Mouse (Mus musculus) lung, embryonic 14.5 days (tissue): Measurements from ENCODE around the gene Camta1. TPM values are rescaled to one million over a fixed set of nuclear protein-coding genes. Genes with fewer than 3 reads are reported as not detected.

Experiments used
- ATAC-seq: fragments of 200-750 bp; cut with Nextera tagmentation; 2 replicates; pipeline ENCODE4 v1.8.0; 2017; ENCODE audit warnings: mild to moderate bottlenecking, moderate TSS enrichment, moderate library complexity; ENCODE audit not compliant: insufficient read depth
- DNase-seq: peaks from one replicate; pipeline ENCODE4 v3.0.0-alpha.2; 2015
- H3K27ac ChIP-seq: fragments of 300-500 bp; sonication (generic); 2 replicates; pipeline ENCODE4 v1.5.1; 2014; ENCODE audit warnings: low read depth, mild to moderate bottlenecking, moderate library complexity
- H3K27me3 ChIP-seq: fragments of 300-500 bp; sonication (generic); 2 replicates; pipeline ENCODE4 v1.6.1; 2014; ENCODE audit warnings: low read length, control low read depth; ENCODE audit not compliant: insufficient read depth
- H3K36me3 ChIP-seq: fragments of 300-500 bp; sonication (generic); 2 replicates; pipeline ENCODE4 v1.6.1; 2014; ENCODE audit warnings: control low read depth; ENCODE audit not compliant: insufficient read depth
- H3K4me1 ChIP-seq: fragments of 300-500 bp; sonication (generic); 2 replicates; pipeline ENCODE4 v1.6.1; 2014; ENCODE audit warnings: antibody characterized with exemption, control low read depth; ENCODE audit not compliant: insufficient read depth
- H3K4me2 ChIP-seq: fragments of 300-500 bp; sonication (generic); 2 replicates; pipeline ENCODE4 v1.6.1; 2014; ENCODE audit warnings: mild to moderate bottlenecking
- H3K4me3 ChIP-seq: fragments of 300-500 bp; sonication (generic); 2 replicates; pipeline ENCODE4 v1.5.1; 2014; ENCODE audit warnings: low read depth, low read length
- H3K9ac ChIP-seq: fragments of 300-500 bp; sonication (generic); 2 replicates; pipeline ENCODE4 v1.6.1; 2014
- H3K9me3 ChIP-seq: fragments of 300-500 bp; sonication (generic); 2 replicates; pipeline ENCODE4 v1.6.1; 2016; ENCODE audit warnings: low read depth, low read length, control low read depth
- CTCF ChIP-seq: IDR thresholded peaks from 2 replicates; pipeline ENCODE4 v1.5.1; 2016; ENCODE audit warnings: antibody characterized with exemption, low read depth
- WGBS: fragments of 180-500 bp; shearing (Covaris S2); extraction: QIAGEN DNeasy Blood & Tissue Kit; methylation state at CpG from one replicate; pipeline ENCODE4 v1.1.7; 2014; 5-methylcytosine and 5-hydroxymethylcytosine counted together
- polyA plus RNA-seq: library from polyadenylated mRNA; unstranded; fragments of >200 nt; fragmentation: Nextera tagmentation; extraction: Ambion mirVana; gene quantifications from 2 replicates; pipeline ENCODE4 v1.2.1, GENCODE M21; 2014

Gene Camta1
- polyA plus RNA-seq, 1 experiment from 2014 or later = 87.5 TPM

DNA sequence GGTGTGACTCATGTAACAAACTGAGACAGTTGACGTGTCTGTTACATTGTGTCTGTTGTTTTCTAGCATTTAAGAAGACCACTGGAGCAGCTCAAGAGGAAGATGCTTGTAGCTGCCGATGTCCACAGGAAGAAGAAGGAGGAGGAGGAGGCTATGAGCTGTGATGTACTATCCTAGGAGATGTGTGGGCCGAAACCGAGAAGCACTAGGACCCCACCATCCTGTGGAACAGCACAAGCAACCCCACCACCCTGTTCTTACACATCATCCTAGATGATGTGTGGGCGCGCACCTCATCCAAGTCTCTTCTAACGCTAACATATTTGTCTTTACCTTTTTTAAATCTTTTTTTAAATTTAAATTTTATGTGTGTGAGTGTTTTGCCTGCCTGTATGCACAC lies 917.0 kb downstream of the Camta1 start:
- 88% methylated on average over 7 of the region's 7 CpGs for WGBS
- H3K9ac ChIP-seq = no peak overlapping the region

DNA sequence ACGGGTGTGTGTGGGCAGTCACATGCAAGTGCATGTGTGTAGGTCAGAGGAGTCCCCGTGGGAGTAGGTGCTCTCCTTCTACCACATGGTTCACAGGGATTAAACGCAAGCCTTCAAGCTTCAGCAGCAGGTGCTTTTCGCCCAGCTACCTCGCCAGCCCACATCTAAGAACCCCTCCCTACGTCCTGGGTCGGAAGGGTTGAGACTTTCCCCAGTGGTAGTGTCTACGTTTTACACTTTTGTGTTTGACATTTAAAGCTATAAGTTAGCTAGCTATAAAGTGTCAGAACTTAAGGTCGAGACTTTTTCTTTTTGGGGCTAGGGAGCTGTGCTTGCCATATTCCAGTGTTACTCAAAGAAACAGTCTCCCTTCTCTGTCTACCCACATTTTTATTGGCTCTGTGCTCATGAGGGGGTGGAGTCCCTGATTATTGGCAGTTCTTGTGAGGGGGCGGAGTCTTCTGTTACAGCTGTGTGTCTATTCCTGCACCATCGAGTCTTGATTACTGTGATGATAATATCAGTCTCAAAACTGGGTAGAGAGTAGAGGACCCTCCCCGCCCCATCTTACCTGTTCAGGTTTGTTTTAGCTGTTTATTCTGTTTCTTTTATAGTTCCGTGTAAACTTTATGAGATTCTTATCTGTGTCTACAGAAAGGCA lies 921.6 kb downstream of the Camta1 start:
- no peaks in the 10 kb centered on the region for H3K9me3 ChIP-seq
- H3K27ac ChIP-seq = no peak overlapping the region
- ATAC-seq = no peak
- H3K4me3 ChIP-seq = no peak overlapping the region
- H3K27me3 ChIP-seq = no peaks in the 10 kb centered on the region
- no peak for DNase-seq
- 57% methylated on average over 13 of the region's 13 CpGs for WGBS
- H3K4me1 ChIP-seq = no peaks in the 10 kb centered on the region
- no peak for TF ChIP-seq CTCF
- no peaks in the 10 kb centered on the region for H3K36me3 ChIP-seq
- H3K4me2 ChIP-seq = no peak overlapping the region
- H3K9ac ChIP-seq = no peak overlapping the region

More for the DNA sequence above, 917.0 kb downstream of the Camta1 start:
- ATAC-seq (no peak), DNase-seq (no peak)
- no peak overlapping the region for H3K4me2 ChIP-seq
- TF ChIP-seq CTCF = no peak
- no peak overlapping the region for H3K27ac ChIP-seq
- H3K4me3 ChIP-seq = no peak overlapping the region
- no peaks in the 10 kb centered on the region for H3K36me3 ChIP-seq
- no peaks in the 10 kb centered on the region for H3K9me3 ChIP-seq
- no peaks in the 10 kb centered on the region for H3K27me3 ChIP-seq
- no peaks in the 10 kb centered on the region for H3K4me1 ChIP-seq

DNA sequence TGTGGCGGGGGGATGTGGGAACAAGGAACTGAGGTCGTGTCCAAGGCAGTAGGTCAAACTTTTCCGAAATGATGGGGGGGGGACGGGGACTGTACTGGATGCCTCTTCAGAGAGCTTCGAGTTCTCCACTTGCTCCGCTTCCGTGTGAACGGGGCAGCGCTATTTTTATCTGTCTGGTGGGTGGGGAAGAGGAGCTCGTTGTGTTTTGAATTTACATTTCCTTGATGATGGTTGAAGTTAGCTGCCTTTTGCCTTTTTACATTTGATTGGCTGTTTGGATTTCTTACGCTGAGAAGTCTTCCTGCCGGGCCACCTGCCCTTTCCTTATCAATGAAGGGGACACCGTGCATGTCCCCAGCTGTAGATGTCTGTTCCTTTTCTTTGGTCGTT lies 923.6 kb downstream of the Camta1 start:
- WGBS = 26% methylated on average over 14 of the region's 14 CpGs

DNA sequence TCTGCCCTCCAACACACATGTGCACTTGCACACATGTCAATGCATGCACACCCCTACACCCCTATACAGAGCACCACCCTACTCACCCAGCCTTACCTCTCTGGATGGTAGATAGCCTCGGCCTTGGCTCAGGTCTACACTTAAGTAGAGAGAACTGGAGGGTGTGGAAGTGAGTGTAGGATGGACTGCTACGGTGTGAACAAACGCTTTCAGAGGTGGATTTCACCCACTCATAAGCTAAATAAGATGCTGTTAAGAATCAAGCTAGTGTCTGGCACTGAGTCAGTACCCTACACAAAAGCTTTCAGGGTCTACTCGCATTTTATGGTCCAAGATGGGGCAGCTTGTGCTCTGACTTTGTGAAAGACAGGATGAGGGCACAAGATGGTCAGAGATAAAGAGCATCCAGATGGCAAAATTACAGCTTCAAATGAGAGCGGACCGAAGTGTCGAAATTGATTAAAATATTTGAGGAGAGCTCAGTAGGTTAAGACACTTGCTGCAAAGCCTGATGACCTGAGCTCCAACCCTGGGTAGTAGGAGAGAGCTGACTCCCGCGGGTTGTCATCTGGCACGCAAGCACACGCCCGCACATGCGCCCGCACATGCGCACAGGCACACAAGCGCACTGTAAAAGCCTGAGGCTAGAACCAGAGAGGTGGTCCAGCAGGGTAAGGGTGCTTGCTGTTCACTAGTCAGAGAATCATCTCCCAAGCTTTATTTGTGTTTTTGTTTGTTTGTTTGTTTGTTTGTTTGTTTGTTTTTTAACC lies 924.2 kb downstream of the Camta1 start:
- DNase-seq (no peak), ATAC-seq (no peak)
- Histone ChIP-seq H3K27me3 (no peaks in the 10 kb centered on the region), H3K9ac (no peak overlapping the region), H3K36me3 (no peaks in the 10 kb centered on the region), H3K4me2 (peak overlapping the region; percentile 27; the same call in 1 of the 2 replicates), H3K4me3 (no peak overlapping the region), H3K9me3 (no peaks in the 10 kb centered on the region), H3K27ac (no peak overlapping the region), H3K4me1 (no peaks in the 10 kb centered on the region)
- no peak for TF ChIP-seq CTCF
- 80% methylated on average over 16 of the region's 16 CpGs for WGBS

More for the DNA sequence above, 923.6 kb downstream of the Camta1 start:
- Histone ChIP-seq H3K9ac (no peak overlapping the region), H3K4me2 (peak overlapping the region; percentile 27; the same call in 1 of the 2 replicates), H3K4me1 (no peaks in the 10 kb centered on the region), H3K27ac (no peak overlapping the region), H3K9me3 (no peaks in the 10 kb centered on the region), H3K27me3 (no peaks in the 10 kb centered on the region), H3K4me3 (no peak overlapping the region), H3K36me3 (no peaks in the 10 kb centered on the region)
- no peak for TF ChIP-seq CTCF
- no peak for DNase-seq
- no peak for ATAC-seq

DNA sequence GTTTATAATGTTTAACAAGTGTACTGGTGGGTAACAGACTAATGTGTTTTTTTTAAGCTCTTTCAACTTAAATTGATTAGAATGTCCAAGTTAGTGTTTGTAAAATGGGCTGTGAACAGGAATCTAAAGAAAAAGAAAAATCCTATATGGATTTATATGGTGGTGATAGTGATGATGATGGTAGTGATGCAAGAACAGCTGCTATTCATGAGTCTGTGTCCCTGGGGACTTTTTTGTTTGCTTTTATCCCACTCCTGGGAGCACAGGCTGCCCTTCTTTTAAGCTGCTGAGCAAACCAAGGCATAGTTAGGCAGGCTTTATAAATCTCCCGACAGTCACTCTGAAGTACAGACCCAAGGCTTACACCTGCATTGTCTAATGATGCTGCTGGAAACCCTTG lies 928.2 kb downstream of the Camta1 start:
- 62% methylated on average over 1 of the region's 1 CpGs for WGBS
- H3K9me3 ChIP-seq = no peaks in the 10 kb centered on the region
- H3K9ac ChIP-seq = no peak overlapping the region
- H3K27ac ChIP-seq = no peak overlapping the region
- no peak overlapping the region for H3K4me2 ChIP-seq
- no peak for ATAC-seq
- no peaks in the 10 kb centered on the region for H3K36me3 ChIP-seq
- no peak for TF ChIP-seq CTCF
- H3K4me1 ChIP-seq = no peaks in the 10 kb centered on the region
- DNase-seq = no peak
- H3K4me3 ChIP-seq = no peak overlapping the region
- no peaks in the 10 kb centered on the region for H3K27me3 ChIP-seq

DNA sequence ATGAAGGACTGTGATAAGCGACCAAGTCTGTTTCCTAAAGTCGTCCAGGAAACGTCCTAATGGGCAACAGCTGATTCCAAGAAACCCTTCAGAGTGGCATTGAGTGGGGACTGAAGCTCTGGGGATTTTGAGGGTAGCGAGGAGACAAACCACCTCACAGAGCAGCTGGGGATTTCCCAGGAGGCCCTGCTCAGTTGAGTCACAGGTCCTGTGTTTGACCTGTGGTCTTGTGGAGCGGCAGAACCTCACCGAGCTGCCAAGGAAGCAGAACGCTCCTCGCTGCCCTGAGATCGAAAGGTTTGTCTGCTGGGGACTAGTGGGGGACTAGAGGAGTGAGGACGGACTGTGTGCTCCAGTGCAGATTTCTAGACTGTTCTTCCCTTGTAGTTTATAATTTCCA lies 933.9 kb downstream of the Camta1 start:
- no peak for DNase-seq
- Histone ChIP-seq H3K27me3 (no peaks in the 10 kb centered on the region), H3K36me3 (no peaks in the 10 kb centered on the region), H3K9me3 (no peaks in the 10 kb centered on the region), H3K4me1 (no peaks in the 10 kb centered on the region), H3K27ac (no peak overlapping the region), H3K4me3 (no peak overlapping the region), H3K9ac (no peak overlapping the region), H3K4me2 (no peak overlapping the region)
- WGBS = 44% methylated on average over 10 of the region's 10 CpGs
- no peak for TF ChIP-seq CTCF
- no peak for ATAC-seq

DNA sequence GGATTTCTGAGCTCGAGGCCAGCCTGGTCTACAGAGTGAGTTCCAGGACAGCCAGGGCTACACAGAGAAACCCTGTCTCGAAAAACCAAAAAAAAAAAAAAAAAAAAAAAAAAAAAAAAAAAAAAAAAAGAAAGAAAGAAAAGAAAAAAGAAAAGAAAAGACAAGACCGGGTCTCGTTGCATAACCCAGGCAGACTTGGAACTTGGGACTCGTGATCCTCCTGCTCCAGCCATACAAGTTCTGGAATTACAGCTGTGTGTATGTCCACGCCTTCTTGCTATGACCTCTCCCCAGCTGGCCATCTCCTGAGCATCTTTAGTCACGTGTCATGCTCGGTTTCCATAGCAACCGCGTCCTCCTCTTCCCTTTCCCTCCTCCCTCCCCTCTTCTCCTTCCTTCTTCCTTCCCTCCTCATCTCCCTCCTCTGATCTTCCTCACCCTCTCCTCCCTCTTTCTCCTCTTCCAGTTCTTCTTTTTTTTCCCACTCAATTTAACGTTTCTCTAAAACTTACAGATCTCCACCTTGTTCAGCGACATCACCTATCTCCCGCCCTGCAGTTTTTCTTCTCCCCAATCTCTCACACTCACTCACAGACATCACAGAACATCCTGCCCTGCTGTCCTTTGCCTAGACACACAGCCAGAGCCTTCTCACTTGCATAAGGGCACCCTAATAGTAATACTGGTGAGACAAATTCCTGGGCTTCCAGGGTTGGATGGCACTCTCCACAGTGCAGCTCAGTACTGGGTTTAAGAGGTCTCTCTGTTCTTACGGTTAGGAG lies 934.6 kb downstream of the Camta1 start:
- TF ChIP-seq CTCF = no peak
- Histone ChIP-seq H3K4me1 (no peaks in the 10 kb centered on the region), H3K36me3 (no peaks in the 10 kb centered on the region), H3K9ac (no peak overlapping the region), H3K9me3 (no peaks in the 10 kb centered on the region), H3K27ac (no peak overlapping the region), H3K27me3 (no peaks in the 10 kb centered on the region), H3K4me2 (no peak overlapping the region), H3K4me3 (no peak overlapping the region)
- ATAC-seq (no peak), DNase-seq (peak; percentile 34)
- 48% methylated on average over 13 of the region's 14 CpGs for WGBS
